Mouse (Mus musculus): ENCODE measurements around the gene Gm973.

DNA sequence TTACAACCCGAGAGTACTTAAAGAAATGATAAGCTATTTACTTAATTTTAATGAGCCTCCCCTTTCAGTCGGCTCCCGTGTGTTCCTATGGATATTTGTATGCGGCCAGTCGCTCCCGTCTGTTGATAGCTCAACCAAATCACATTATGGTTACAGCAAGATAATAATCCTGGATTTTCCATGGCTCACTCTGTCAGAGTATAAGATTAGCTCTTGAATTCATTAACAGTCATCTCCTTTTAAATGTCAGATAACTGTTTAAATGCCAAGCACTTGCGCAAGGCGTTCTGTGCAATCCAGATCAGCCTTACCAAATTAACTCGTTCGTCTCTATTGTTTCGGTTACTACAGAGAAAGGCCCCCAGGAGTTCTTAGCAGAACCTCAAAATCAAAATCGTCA lies 76.8 kb downstream of the Gm973 start:
- TF ChIP-seq CTCF (IDR thresholded peaks at IDR 0.05; ENCODE audit: control insufficient read depth, insufficient read depth, insufficient read length) (no peak), MYOD1 (IDR thresholded peaks at IDR 0.05; ENCODE audit: control insufficient read depth, insufficient read length, low read depth) (no peak), USF1 (IDR thresholded peaks at IDR 0.05; ENCODE audit: low read depth) (no peak), MAX (IDR thresholded peaks at IDR 0.05) (no peak), MYOG (IDR thresholded peaks at IDR 0.05; ENCODE audit: control insufficient read depth, extremely low read depth, insufficient read length) (no peak), CEBPB (IDR thresholded peaks at IDR 0.05; ENCODE audit: low read depth) (no peak)

Measured in C2C12 (cell line).